Mouse (Mus musculus) kidney, adult 9 months (tissue): ENCODE data around the gene Myo1c.

ENCODE experiments used
- DNase-seq: peaks from one replicate; pipeline ENCODE4 v3.0.0; 2022

Myo1c gene

DNA sequence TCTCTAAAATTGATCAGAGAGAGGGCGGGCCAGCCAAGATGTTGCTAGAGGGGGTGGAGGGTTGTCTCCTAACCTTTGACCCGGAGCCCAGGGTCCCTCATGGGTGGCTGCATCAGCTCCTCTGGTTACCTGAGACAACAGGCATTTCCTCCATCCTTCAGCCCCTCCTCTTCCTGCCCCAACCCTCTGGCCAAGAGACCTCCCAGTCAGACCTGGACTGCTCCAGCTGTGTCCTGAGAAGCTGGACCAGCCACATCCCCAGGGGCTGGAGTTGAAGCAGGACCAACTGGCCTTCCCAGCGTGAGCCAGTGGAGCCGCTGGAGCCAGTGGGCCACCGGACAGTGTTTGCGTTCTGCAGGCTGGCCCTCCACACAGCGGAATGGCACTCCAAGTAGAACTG lies at the start of gene Myo1c:
Gene Myo1c (plus strand): TSS at position 194 of the 400 bp plus-strand sequence.
- peak; percentile 71 for DNase-seq

DNA sequence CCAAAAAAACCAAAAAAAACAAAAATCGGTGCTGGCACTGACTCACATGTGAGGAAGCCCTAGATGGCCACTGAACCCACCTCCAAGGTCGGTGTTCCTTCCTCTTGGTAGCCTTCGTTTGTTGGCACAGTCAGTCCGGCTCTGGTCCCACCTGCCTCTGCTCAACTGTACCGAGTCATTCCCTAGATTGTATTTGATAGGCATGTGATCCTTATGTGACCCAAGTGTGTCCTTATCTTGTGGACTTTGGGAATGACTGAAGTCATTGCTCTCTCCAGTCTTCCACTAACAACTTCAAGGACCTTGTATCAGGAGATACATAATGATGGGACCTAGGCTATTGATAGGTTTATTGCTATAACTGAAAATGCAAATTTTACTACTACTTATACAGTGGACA lies 45.5 kb upstream of the Myo1c start:
- DNase-seq: no peak

DNA sequence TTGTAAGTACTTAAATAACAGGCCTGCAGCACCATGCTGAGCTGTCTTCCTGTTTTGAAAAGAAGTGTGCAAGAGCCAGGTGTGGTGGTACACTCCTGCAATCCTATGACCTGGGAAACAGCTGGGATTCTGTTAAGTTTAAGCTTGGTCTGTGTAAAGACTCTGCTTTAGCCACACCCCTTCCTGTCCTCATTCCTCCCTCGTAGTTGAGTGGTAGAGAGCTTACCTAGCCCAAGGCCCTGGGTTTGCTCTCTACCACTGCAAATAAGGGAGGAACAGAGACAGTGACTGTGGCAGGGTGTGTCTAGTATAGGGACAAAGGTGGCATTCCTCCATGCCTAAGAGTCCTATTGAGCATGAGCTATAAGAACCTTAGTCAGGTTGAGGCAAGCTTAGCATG lies 45.0 kb upstream of the Myo1c start:
- DNase-seq: no peak

DNA sequence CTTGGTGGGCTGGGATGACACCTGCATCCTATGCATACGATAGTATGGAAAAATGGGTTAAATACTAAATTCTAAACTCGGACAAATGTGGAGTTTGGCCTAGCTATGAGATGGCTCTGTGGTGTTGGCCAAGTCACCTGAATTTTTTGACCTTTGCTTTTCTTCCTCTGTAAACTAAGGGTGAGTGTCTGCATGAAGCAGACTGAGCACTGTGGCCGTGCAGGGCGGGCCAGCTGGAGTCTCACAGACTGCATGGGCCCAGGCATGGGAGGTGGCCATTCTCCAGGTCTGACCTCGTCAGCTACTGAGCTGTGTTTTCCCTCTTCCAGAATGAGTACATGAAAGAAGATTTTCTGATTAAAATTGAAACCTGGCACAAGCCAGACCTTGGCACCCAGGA lies 41.5 kb upstream of the Myo1c start:
- peak; percentile 71 for DNase-seq

DNA sequence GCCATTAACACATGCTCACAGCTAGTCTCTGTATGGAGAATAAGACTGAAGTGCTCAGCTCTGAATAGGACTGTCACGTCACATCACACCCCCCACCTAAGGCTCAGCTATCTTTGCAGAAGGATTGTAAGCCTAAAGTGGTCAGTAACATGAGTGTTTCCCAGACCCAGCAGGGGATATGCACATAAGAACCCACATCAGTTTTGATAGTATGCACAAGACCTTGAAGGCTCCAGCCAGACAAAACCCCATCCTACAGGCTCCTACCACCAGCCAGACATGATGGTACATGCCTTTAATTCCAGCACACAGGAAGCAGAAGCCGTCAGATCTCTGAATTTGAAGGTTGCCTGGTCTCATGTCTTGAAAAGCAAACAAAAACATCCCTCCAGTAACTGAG lies 40.3 kb upstream of the Myo1c start:
- no peak for DNase-seq

DNA sequence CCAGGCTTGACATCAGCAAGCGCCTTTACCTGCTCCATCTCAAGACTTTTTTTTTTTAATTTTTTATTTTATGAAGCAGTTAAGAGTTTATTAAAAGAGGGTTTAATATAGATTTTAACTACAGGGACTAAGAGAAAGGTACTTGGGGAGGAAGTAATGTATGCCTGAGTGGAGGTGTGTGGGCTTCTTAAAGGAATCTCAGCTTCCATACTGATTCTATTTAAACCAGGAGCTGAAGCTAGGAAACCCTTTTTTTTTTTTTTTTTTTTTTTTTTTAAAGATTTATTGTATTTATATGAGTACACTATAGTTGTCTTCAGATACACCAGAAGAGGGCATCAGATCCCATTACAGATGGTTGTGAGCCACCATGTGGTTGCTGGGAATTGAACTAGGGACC lies 35.5 kb upstream of the Myo1c start:
- no peak for DNase-seq

DNA sequence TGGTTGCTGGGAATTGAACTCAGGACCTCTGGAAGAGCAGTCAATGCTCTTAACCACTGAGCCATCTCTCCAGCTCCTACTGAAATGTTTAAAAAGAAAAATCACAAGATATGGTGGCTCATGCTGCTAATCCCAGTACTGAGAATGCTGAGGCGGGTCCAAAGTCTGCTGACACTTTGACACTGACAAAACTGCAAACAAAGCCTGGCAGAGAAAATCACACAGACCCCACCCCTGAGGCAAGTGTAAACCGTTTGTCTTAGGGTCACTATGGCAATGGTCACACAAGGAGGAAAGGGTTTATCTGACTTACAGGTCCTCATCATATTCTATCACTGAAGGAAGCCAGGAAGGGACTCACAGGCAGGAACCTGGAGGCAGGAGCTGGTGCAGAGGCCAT lies 34.7 kb upstream of the Myo1c start:
- DNase-seq: no peak

DNA sequence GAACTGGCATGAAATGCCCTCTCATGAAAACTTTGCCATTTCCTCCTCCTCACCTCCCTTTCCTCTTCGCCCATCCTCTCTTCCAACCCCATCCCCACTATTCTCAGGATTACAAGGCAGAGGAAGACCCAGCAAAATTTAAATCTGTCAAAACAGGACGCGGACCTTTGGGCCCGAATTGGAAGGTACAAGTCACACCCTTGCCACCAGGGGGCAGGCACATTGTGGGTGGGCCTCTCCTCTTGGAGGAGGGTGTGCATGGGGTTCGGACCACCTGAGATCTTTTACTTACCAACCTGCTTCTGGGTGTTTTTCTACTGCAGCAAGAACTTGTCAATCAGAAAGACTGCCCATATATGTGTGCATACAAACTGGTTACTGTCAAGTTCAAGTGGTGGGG lies 31.2 kb upstream of the Myo1c start:
- no peak for DNase-seq

DNA sequence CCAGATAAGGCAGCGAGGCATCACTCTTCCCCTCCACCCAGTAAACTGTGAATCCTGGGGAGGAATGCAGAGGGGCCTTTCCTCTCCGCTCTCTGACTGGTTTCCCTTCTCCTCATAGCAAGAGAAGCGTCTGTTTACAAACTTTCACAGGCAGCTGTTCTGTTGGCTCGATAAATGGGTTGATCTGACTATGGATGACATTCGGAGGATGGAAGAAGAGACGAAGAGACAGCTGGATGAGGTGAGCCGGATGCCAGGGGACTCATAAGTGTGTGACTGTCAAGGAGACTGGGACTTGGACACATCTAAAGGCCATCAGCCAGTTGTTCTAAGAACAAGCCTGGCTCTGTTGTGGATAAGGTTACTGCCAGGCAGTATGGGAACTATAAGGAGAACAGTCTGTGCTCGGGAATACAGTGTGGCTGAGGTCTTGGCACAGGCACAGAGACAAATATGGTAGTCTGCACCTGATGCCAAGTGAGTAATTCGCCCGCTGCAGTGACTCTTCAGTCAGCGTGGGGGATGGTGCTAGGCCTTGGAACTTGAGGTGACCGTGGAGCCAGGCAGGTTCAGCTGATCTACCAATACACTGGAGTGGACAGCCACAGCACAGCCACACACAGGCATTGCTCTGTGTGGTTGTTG lies 30.0 kb upstream of the Myo1c start:
- no peak for DNase-seq

DNA sequence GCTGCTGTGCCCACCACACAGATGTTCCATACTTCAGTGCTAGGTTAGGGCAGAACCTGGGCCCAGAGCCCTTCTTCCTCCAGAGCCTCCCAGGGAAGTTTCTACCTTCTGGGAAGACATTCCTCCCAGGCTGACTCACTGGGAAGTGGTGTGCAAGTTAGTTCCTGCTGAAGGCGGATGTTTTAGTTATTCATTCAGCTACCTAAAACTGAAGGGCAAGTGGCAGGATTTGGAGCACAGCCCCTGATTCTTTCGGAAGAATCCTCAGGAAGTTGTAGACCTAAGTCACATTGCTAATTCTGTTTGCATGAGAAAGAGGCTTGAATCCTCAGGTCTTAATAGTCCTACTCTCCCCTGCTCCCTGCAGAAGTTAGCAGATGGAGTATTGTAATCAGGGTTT lies 28.9 kb upstream of the Myo1c start:
- DNase-seq: no peak

DNA sequence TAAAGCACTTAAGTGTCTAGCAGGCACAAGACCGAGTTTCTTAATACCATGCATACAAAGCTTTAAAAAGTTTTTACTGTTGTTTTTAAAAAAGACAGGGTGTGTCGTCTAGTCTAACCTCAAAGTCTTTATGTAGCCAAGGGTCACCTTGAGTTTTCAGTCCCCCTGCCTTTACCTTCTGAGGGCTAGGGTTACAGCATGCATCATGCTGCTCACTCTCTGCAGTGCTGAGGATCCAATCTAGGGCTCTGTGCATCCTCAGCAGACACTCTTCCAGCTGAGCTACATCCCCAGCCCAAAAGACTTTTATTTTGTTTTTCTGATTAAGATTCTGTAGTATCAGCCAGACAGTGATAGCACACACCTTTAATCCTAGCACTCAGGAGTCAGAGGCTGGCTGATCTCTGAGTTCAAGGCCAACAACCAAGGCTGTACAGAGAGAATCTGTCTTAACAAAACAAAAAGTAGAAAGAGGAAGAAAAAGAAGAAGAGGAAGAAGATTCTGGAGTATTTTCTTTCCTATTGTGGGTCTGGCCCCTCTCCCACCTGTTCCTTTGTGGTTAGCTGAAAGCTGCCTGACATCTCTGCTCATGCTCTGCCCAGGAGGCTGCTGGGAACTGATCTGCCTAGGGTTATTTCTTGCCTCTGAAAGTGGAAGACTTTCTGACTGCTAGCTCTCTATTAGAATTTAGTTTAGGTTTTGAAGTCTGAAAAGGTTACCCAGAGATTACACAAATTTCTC lies 27.5 kb upstream of the Myo1c start:
- DNase-seq: no peak

DNA sequence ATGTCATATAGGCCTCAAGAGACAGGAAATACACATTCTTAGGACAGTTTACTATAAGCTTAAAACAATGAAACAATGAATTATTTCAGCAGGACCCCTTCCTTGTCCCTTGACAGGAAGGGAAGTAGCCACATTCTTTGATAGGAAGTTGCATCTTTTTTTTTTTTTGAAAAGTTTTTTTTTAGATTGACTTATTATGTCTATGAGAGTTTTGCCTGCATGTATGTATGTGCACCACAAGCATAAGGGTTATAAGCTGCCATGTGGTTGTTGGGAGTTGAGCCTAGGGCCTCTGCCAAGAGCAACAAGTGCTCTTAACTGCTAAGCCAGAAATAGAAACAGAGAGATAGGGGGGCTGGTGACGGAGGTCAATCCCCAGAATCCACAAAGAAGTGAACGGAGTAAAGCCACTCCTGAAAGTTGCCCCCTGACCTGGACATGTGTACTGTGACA lies 26.2 kb upstream of the Myo1c start:
- DNase-seq: no peak

DNA sequence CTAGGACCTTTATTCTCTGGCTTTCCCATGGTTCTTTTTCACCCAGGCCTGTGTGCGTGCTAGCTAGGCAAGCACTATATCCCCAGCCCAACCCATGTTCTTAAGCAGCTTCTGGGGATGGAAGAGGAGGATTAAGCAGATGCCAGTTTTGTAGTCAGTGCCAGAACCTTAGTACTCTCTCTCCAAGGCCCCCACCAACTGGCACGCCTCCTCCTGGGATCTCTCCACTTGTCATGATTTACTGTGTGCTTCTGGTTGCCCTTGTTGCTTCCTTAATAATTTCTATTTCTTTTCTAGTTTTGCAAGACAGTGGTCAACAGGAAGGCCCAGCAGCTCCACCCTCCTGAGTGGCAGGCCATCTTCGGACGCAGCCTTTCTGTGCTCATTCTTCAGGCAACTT lies 24.5 kb upstream of the Myo1c start:
- peak; percentile 61 for DNase-seq

DNA sequence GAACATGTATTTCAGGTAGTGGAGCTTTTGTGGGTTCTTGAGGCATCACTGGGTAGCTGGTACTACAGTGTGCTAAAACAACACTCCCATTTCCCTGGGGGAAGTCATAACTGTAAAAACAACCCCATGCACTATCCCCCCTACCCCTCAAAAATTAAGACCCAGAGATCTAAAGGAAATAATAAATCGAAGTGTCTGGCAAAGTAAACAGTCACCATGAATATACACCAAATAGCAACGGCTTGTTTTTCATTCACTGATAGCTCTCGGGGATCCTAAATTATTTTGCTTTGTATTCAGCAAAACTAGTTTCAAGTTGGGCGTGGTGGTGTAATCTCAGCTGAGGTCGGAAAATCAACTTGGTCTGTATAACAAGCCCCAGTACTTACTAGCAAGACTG lies 20.2 kb upstream of the Myo1c start:
- DNase-seq: no peak

DNA sequence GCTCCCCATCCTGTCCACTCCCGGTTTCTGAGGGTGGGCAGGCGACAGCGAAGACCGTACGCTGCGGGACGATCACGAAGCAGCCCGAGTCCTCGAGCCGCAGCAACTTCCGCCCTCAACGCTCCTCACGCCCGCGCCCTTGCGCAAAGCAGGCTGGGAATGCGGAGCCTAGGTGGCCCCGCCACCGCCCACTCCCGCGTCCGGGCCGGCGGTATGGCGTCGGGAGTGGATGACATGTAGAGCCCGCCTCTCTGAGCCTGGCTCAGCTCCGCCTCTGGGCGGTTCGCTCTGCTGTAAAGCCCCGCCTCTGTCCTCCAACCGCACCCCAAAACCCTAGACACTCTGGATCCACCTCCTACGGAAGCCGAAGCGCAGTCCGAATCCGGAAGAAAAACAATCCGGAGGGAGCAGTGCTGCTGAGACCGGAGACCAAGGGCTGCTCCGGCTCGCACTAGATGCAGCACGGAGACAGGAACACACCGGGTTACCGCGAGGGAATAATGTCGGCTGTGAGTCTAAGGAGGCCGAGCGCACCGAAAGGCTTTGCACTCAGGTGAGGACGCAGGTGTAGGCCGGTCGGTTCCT lies 19.6 kb upstream of the Myo1c start, which contains the start of gene Inpp5k:
Gene Inpp5k (plus strand): TSS at position 344 of the 585 bp plus-strand sequence.
- peak; percentile 99 for DNase-seq

DNA sequence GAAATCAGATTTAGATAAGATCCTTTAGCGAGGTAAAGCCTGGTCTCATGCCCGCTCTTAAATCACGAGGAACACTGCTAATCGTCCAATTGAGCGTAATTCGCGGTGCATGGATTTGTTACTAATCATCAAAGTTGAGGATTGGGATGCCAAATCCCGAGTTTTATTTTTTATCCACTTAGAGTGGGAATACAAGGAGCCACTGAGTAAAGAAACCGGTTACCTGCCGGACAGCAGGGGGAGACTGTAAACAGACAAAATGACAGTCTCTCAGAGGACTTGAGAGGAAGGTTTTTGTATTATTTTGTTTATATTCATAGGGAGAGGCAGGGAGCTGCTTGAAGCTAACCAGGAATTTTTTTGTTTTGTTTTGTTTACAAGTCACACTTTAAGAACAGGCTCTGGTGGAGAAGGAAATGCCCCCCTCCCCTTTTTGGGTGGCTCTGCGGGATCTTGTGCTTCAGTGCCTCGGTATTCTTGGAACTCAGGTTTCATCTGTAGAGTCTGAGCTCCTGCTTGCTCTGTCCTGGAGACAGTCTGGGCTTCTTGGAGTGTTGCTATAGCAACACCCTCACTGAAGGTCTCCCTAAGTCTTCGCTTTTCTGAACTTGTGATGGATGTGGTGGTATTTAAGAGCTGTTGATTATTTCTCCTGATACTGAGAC lies 18.6 kb upstream of the Myo1c start:
- peak; percentile 67 for DNase-seq

DNA sequence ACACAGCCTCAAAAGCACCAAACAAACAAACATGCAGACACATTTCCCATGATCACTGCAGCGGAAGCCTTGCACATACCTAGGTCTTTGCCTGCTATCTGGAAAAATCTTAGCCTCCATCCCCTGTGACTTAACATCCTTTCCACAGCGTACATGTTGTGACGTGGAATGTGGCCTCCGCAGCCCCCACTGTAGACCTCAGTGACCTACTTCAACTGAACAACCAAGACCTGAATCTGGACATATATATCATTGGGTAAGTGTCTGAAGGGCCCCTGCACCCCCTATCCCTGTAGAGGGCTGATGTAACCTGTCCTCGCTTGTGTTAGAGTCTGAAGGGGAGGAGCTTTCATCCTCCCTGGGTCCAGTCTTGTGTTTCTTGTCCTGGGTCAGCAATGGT lies 17.4 kb upstream of the Myo1c start:
- no peak for DNase-seq

DNA sequence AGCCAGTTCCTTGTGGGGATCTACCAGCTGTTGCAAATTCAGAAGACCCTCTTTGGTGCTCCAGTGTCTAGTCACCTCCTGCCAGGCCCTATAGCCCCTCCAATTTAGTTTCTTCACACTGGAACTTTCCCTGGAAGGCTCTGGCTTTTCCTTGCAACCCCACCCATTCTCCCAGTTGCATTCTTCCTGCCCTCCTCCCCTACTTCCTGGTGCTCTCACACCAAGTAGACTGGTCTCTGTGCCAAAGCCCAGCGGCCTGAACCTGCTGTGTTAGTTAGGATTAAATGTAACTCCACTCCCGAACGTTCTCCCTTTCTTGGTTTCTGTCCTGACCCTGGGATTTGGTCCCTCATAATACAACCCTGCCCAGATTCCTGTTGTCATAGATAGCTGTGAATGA lies 15.5 kb upstream of the Myo1c start:
- peak; percentile 33 for DNase-seq

DNA sequence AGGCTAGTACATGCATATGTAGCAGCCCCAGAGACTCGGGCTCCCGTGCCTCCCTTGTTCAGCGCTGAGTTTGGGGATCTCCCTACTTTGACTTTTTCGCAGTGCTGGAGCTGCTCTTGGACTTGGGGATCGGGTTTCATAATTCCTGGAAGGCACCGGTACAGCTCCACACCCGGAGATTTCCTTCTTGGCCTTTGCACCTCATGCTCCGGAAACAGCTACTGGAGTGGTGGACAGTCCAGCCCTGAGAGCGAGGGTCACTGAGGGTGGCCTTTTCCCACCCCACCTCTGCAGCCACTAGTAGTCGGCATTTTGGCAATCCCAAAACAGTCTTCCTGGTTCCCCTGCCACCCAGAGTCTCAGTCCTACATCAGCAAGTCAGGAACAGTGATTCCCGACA lies 15.0 kb upstream of the Myo1c start:
- DNase-seq: peak; percentile 84

DNA sequence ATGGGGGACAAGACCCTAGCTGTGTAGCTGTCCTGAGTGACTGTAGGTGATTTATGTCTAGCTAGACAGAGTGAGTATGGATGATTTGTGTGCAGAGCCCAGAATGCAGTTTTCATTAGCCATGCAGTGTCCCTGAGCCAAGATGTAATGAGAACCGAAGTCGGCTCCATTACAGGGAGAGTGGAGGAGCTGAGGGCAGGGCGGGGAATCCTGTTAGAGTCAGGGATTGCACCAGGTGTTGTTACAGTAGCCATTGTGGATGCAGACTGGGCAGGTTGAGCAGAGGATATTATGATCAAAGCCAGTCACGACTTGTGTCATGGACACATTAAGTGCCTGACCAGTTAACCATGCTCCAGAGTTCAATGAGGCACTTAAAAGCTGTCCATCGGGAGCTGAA lies 7.0 kb upstream of the Myo1c start:
- no peak for DNase-seq

DNA sequence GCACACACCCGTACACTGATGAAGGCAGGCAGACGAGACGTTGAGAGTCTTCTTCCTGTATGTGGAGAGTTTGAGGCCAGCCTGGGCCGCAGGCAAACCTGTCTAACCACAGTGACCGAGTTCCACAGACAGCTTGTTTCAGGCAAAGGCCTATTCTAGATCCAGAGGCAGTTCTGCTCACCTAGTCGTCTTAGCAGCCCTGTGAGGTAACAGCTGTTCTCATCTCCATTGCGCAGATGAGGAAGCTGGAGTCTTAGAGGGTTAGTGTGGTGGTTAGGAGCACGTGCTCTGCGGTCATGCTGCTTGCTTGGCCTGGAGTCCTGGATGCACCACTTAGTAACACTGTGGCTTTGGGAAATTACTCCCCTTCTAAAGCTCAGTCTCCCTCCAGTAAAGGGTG lies 5.6 kb upstream of the Myo1c start:
- no peak for DNase-seq

DNA sequence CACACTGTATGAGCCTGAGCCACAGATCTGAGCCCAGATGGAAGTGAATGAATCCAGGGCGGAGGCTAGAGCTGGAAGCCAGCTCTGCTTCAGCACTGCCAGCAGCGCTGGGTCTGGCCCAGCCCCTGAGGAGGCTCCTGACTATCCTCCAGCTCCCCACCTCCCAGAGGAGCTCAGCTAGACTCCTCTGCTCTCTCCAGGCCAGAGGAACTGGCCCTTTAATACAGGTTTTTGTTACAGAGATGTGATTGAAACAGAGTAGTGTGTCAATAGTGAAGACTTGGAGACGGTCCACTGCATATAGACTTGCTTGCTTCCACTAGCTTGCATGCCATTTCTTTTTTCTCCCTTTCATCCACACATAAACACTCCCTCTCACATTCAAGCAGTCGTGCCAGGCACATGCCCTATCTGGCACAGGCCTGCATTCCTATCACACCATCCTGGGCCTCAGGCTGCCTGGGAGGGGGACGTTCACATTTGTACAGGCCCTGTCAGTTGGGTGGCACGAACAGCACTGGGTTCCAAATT lies 2.6 kb upstream of the Myo1c start:
- peak; percentile 43 for DNase-seq

DNA sequence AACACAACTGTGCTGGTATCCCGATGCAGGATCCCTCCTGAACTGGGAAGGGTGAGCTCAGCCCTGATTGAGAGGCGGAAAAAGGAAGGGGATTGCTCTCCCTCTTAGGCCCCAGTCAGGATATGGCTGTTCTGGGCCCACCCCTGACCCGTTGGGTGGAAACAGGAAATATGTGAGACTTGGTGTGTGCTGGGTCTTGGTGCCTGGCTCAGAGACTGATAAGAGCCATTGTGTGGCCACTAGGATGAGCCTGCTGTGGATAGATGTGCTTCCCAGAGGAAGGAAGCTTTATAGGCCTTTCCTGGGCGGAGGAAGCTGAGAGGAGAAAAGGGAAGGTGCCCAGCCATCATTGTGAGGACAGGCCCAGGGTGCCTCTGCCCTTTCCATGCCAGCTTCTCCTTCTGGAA lies 1.1 kb upstream of the Myo1c start:
- peak; percentile 74 for DNase-seq
